Mouse (Mus musculus) lung, embryonic 14.5 days (tissue): ENCODE data around the gene Inpp5a. TPM values are rescaled to one million over a fixed set of nuclear protein-coding genes. Genes with fewer than 3 reads are reported as not detected.

ENCODE experiments used
- ATAC-seq: fragments of 200-750 bp; cut with Nextera tagmentation; 2 replicates; pipeline ENCODE4 v1.8.0; 2017; ENCODE audit warnings: mild to moderate bottlenecking, moderate TSS enrichment, moderate library complexity; ENCODE audit not compliant: insufficient read depth
- DNase-seq: peaks from one replicate; pipeline ENCODE4 v3.0.0-alpha.2; 2015
- H3K27ac ChIP-seq: fragments of 300-500 bp; sonication (generic); 2 replicates; pipeline ENCODE4 v1.5.1; 2014; ENCODE audit warnings: low read depth, mild to moderate bottlenecking, moderate library complexity
- H3K27me3 ChIP-seq: fragments of 300-500 bp; sonication (generic); 2 replicates; pipeline ENCODE4 v1.6.1; 2014; ENCODE audit warnings: low read length, control low read depth; ENCODE audit not compliant: insufficient read depth
- H3K36me3 ChIP-seq: fragments of 300-500 bp; sonication (generic); 2 replicates; pipeline ENCODE4 v1.6.1; 2014; ENCODE audit warnings: control low read depth; ENCODE audit not compliant: insufficient read depth
- H3K4me1 ChIP-seq: fragments of 300-500 bp; sonication (generic); 2 replicates; pipeline ENCODE4 v1.6.1; 2014; ENCODE audit warnings: antibody characterized with exemption, control low read depth; ENCODE audit not compliant: insufficient read depth
- H3K4me2 ChIP-seq: fragments of 300-500 bp; sonication (generic); 2 replicates; pipeline ENCODE4 v1.6.1; 2014; ENCODE audit warnings: mild to moderate bottlenecking
- H3K4me3 ChIP-seq: fragments of 300-500 bp; sonication (generic); 2 replicates; pipeline ENCODE4 v1.5.1; 2014; ENCODE audit warnings: low read depth, low read length
- H3K9ac ChIP-seq: fragments of 300-500 bp; sonication (generic); 2 replicates; pipeline ENCODE4 v1.6.1; 2014
- H3K9me3 ChIP-seq: fragments of 300-500 bp; sonication (generic); 2 replicates; pipeline ENCODE4 v1.6.1; 2016; ENCODE audit warnings: low read depth, low read length, control low read depth
- CTCF ChIP-seq: IDR thresholded peaks from 2 replicates; pipeline ENCODE4 v1.5.1; 2016; ENCODE audit warnings: antibody characterized with exemption, low read depth
- WGBS: fragments of 180-500 bp; shearing (Covaris S2); extraction: QIAGEN DNeasy Blood & Tissue Kit; methylation state at CpG from one replicate; pipeline ENCODE4 v1.1.7; 2014; 5-methylcytosine and 5-hydroxymethylcytosine counted together
- polyA plus RNA-seq: library from polyadenylated mRNA; unstranded; fragments of >200 nt; fragmentation: Nextera tagmentation; extraction: Ambion mirVana; gene quantifications from 2 replicates; pipeline ENCODE4 v1.2.1, GENCODE M21; 2014

The Inpp5a gene
- polyA plus RNA-seq, 1 experiment from 2014 or later = 47.7 TPM

- H3K27me3 ChIP-seq = no peaks in the 10 kb centered on the region
- peak; percentile 91 for TF ChIP-seq CTCF
- no peaks in the 10 kb centered on the region for H3K9me3 ChIP-seq
- no peak overlapping the region for H3K27ac ChIP-seq
- DNase-seq (peak; percentile 84), ATAC-seq (peak; percentile 56)
- no peak overlapping the region for H3K9ac ChIP-seq
- H3K4me2 ChIP-seq = no peak overlapping the region
- H3K4me1 ChIP-seq = no peaks in the 10 kb centered on the region
- 56% methylated on average over 12 of the region's 12 CpGs for WGBS
- no peak overlapping the region for H3K4me3 ChIP-seq
- no peaks in the 10 kb centered on the region for H3K36me3 ChIP-seq
Measured at GRCm38 (mm10) chr7:139615767-139616766, 227.2 kb downstream of the Inpp5a start.

- Histone ChIP-seq H3K27ac (no peak overlapping the region), H3K4me1 (no peaks in the 10 kb centered on the region), H3K9ac (no peak overlapping the region), H3K4me3 (no peak overlapping the region), H3K9me3 (no peaks in the 10 kb centered on the region), H3K36me3 (no peaks in the 10 kb centered on the region), H3K27me3 (no peaks in the 10 kb centered on the region), H3K4me2 (no peak overlapping the region)
- TF ChIP-seq CTCF = no peak
- DNase-seq (no peak), ATAC-seq (no peak)
- WGBS = 66% methylated on average over 13 of the region's 13 CpGs
Measured at GRCm38 (mm10) chr7:139622568-139622967, 233.7 kb downstream of the Inpp5a start.

GRCm38 (mm10) chr7:139625156-139625555, 236.2 kb downstream of the Inpp5a start:
- Histone ChIP-seq H3K9ac (no peak overlapping the region), H3K36me3 (no peaks in the 10 kb centered on the region), H3K27ac (no peak overlapping the region), H3K4me3 (no peak overlapping the region), H3K4me2 (no peak overlapping the region), H3K4me1 (no peaks in the 10 kb centered on the region), H3K9me3 (no peaks in the 10 kb centered on the region), H3K27me3 (no peaks in the 10 kb centered on the region)
- ATAC-seq (no peak), DNase-seq (no peak)
- no peak for TF ChIP-seq CTCF
- WGBS = 70% methylated on average over 9 of the region's 9 CpGs

Other genes with a start within 250 kb of the Inpp5a start
- gene Lrrc27, start 176.1 kb upstream of the Inpp5a start, polyA plus RNA-seq = 3.4 and 5.3 TPM in 2 replicates
- gene Stk32c, start 175.8 kb upstream of the Inpp5a start, polyA plus RNA-seq = 0.14 and 0.16 TPM in 2 replicates
- 13.1 and 13.5 TPM in 2 replicates for gene Pwwp2b, start 140.6 kb upstream of the Inpp5a start, polyA plus RNA-seq
- not detected in 2 replicates for gene Nkx6-2, start 193.7 kb downstream of the Inpp5a start, polyA plus RNA-seq